Mouse (Mus musculus) erythroblast, embryonic 14.5 days (primary cell): Measurements from ENCODE around the gene Bmpr1a.

Experiments used
- GATA1 ChIP-seq: IDR thresholded peaks from 2 replicates; pipeline ENCODE4 v1.6.1; 2012; ENCODE audit warnings: low read length, inconsistent platforms, mixed read lengths
- TAL1 ChIP-seq: IDR thresholded peaks from 3 replicates; pipeline ENCODE4 v1.6.1; 2012; ENCODE audit warnings: low read length, inconsistent platforms, mixed read lengths

- TF ChIP-seq TAL1 (no peak), GATA1 (no peak)
Observed at GRCm38 (mm10) chr14:34400021-34400420, 103.1 kb downstream of the Bmpr1a start.
